Mouse (Mus musculus): ENCODE data around the gene Fanca. TPM values are rescaled to one million over a fixed set of nuclear protein-coding genes. Genes with fewer than 3 reads are reported as not detected.

The Fanca gene
- total and polyA plus RNA-seq, 3 experiments: 21.9 to 57.8 (median 39.2) TPM

GRCm38 (mm10) chr8:123361082-123361739 lies 42.8 kb upstream of the Fanca start:
- no peak overlapping the region for H3K27ac ChIP-seq (ENCODE audit: insufficient read depth, low read depth)
- H3K79me2 ChIP-seq (replicated peaks; ENCODE audit: control insufficient read depth, extremely low read depth, insufficient read depth, poor library complexity, severe bottlenecking): no peaks in the 10 kb centered on the region
- in situ Hi-C loops (cut with MboI; ENCODE audit: low pct_ligation_motif_present, low pct_unique_long_range_greater_than_20kb, low sequenced_read_pairs): loop anchor here (5.0 kb wide), 1 partner anchor 34 kb away; no protein-coding TSS in a partner anchor
- peaks cover 0 to 6% of the 10 kb centered on the region in 2 experiments; a peak in 1 of 4 replicates for H3K4me1 ChIP-seq (ENCODE audit: control insufficient read depth in 1 of 2, insufficient read depth in 2 of 2)
- peak; percentile 74 for DNase-seq (ENCODE audit: extremely low read depth)
- no peak overlapping the region for H3K4me2 ChIP-seq (ENCODE audit: insufficient read depth, low read depth, poor library complexity, severe bottlenecking)
- peaks cover 0 to 17% of the 10 kb centered on the region in 2 experiments for H3K36me3 ChIP-seq (replicated peaks in 1 of 2; ENCODE audit: control insufficient read depth in 1 of 2, insufficient read depth in 1 of 2, low read length in 1 of 2)
- dilution Hi-C loops (cut with MboI; ENCODE audit: extremely low pct_ligation_motif_present, extremely low pct_unique_long_range_greater_than_20kb, low sequenced_read_pairs): no loop called here
- H3K9me3 ChIP-seq (replicated peaks; ENCODE audit: low read length): no peaks in the 10 kb centered on the region
- no peaks in the 10 kb centered on the region for H3K27me3 ChIP-seq (replicated peaks)
- TF ChIP-seq ELF1 (IDR thresholded peaks at IDR 0.05; ENCODE audit: low read depth, low read length) (no peak), POLR2AphosphoS2 (IDR thresholded peaks at IDR 0.05; ENCODE audit: low read depth, low read length) (no peak), ZC3H11A (IDR thresholded peaks at IDR 0.05; ENCODE audit: low read depth, low read length) (no peak), MYC (IDR thresholded peaks at IDR 0.05; ENCODE audit: low read depth, low read length) (peak; percentile 81; the same call in 1 of the 2 replicates), USF1 (IDR thresholded peaks at IDR 0.05; ENCODE audit: low read depth, low read length) (no peak), BHLHE40 (IDR thresholded peaks at IDR 0.05; ENCODE audit: low read depth, low read length) (no peak), IRF4 (IDR thresholded peaks at IDR 0.05; ENCODE audit: low read depth, low read length) (no peak), JUN (IDR thresholded peaks at IDR 0.05; ENCODE audit: insufficient read depth, low read depth, low read length) (no peak), MAZ (IDR thresholded peaks at IDR 0.05; ENCODE audit: low read depth, low read length) (no peak), RAD21 (IDR thresholded peaks at IDR 0.05; ENCODE audit: low read depth, low read length) (peak; percentile 87), MAFK (IDR thresholded peaks at IDR 0.05; ENCODE audit: insufficient replicate concordance, low read length) (no peak), ETS1 (conservative IDR thresholded peaks at IDR 0.05; ENCODE audit: low read depth, low read length) (no peak), RCOR1 (conservative IDR thresholded peaks at IDR 0.05; ENCODE audit: low read depth, low read length) (no peak), SMC3 (IDR thresholded peaks at IDR 0.05; ENCODE audit: low read depth, low read length) (peak; percentile 83), ZNF384 (IDR thresholded peaks at IDR 0.05; ENCODE audit: low read depth, low read length) (peak; percentile 83), CTCF (conservative IDR thresholded peaks at IDR 0.05 in 1 of 2, IDR thresholded peaks at IDR 0.05 in 1 of 2; ENCODE audit: low read depth in 2 of 2, low read length in 2 of 2) (peak; percentile 91 to 94), HCFC1 (IDR thresholded peaks at IDR 0.05; ENCODE audit: low read depth, low read length) (no peak), MAX (IDR thresholded peaks at IDR 0.05; ENCODE audit: low read length) (peak; percentile 34; the same call in 1 of the 2 replicates), JUND (conservative IDR thresholded peaks at IDR 0.05; ENCODE audit: low read depth, low read length) (no peak), KAT2A (IDR thresholded peaks at IDR 0.05; ENCODE audit: insufficient replicate concordance, low read length) (no peak), EP300 (IDR thresholded peaks at IDR 0.05; ENCODE audit: low read length) (no peak), PAX5 (IDR thresholded peaks at IDR 0.05; ENCODE audit: low read length) (no peak)
- H3K9ac ChIP-seq (ENCODE audit: insufficient read depth, low read depth): no peak overlapping the region
- no peak overlapping the region for H3K4me3 ChIP-seq (replicated peaks in 1 of 3; ENCODE audit: low read depth in 2 of 3, low read length in 2 of 3, poor library complexity in 1 of 3)
